Mouse (Mus musculus): ENCODE measurements around the gene Gab1.

DNA sequence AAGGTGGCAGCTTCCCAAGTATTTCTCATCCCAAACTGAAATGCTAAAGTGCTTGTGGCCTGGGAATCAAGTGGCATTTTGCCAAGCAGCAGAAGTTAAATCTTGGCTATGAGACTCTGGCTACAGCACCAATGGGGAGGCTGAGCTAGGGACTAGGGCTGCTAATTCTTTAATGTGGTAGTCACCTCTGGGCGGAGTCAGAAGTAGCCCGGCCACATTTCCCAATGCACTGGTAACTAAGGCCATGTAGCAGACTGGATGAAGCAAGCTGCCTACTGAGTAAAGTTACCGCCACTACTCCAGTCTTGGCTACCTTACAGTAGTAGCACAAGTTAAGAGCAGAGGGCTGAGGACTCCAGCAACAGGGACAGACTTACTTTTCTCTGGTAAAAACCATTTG is 12.7 kb downstream of the Gab1 start:
- TF ChIP-seq CTCF (IDR thresholded peaks at IDR 0.05; ENCODE audit: low read depth) (no peak), EP300 (optimal IDR thresholded peaks at IDR 0.05) (no peak)
